Mouse (Mus musculus): ENCODE data around the gene Tgfbi. TPM values are rescaled to one million over a fixed set of nuclear protein-coding genes. Genes with fewer than 3 reads are reported as not detected.
A peak's percentile ranks its signal among the peaks of the same experiment; 100 is the strongest.

Gene Tgfbi
- polyA plus RNA-seq, 1 experiment from 2014 or later, result 65.0 TPM

DNA sequence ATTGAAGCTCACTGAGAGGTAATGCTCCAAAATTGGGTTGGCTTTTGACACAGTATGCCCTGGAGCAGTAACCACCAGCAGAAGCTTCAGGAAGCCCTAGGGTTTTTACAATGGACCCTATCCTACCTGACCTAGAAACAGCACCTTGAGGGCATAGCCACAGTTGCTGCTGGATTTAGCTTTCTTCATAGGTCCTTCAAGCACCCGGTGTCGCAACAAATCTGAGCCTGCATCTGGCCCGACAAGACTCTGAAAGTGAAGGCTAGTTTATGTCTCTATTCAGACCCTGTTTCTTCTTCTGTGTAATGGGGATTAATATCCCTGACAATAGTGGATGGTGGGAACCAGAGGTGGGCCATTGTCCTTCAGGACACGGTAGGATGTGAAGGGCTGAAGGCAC, 68.4 kb downstream of the Tgfbi start:
- no peaks in the 10 kb centered on the region for H3K36me3 ChIP-seq (ENCODE audit: control insufficient read depth, insufficient read depth, low read length)
- no peak overlapping the region for H3K4me3 ChIP-seq (ENCODE audit: low read depth, low read length)
- H3K4me2 ChIP-seq, result no peak overlapping the region
- peak overlapping the region; percentile 47 for H3K27ac ChIP-seq (ENCODE audit: low read depth, low read length)
- ATAC-seq (replicated peaks; ENCODE audit: insufficient number of reproducible peaks, low FRiP score, low TSS enrichment), result no peak
- no peak overlapping the region for H3K9ac ChIP-seq (ENCODE audit: low read depth, low read length)
- WGBS (ENCODE audit: insufficient replicate concordance), result 82% methylated on average over 4 of the region's 4 CpGs
- no peaks in the 10 kb centered on the region for H3K9me3 ChIP-seq (replicated peaks; ENCODE audit: control insufficient read depth, low read length)
- peaks cover 2% of the 10 kb centered on the region; the same call in 1 of the 2 replicates for H3K27me3 ChIP-seq (ENCODE audit: control insufficient read depth, insufficient read depth, low read length)
- H3K4me1 ChIP-seq (ENCODE audit: control insufficient read depth, insufficient read depth, low read length), result peaks cover 20% of the 10 kb centered on the region

GRCm38 (mm10) chr13:56678188-56678787, 69.0 kb downstream of the Tgfbi start:
- Histone ChIP-seq H3K4me3 (ENCODE audit: low read depth, low read length) (no peak overlapping the region), H3K36me3 (ENCODE audit: control insufficient read depth, insufficient read depth, low read length) (no peaks in the 10 kb centered on the region), H3K27ac (ENCODE audit: low read depth, low read length) (peak overlapping the region; percentile 47), H3K4me2 (no peak overlapping the region), H3K27me3 (ENCODE audit: control insufficient read depth, insufficient read depth, low read length) (peaks cover 2% of the 10 kb centered on the region; the same call in 1 of the 2 replicates), H3K4me1 (ENCODE audit: control insufficient read depth, insufficient read depth, low read length) (peaks cover 20% of the 10 kb centered on the region), H3K9me3 (replicated peaks; ENCODE audit: control insufficient read depth, low read length) (no peaks in the 10 kb centered on the region), H3K9ac (ENCODE audit: low read depth, low read length) (no peak overlapping the region)
- peak; percentile 41; the same call in 1 of the 2 replicates for ATAC-seq (replicated peaks; ENCODE audit: insufficient number of reproducible peaks, low FRiP score, low TSS enrichment)
- 44% methylated on average over 10 of the region's 10 CpGs for WGBS (ENCODE audit: insufficient replicate concordance)

GRCm38 (mm10) chr13:56678826-56679504, 69.6 kb downstream of the Tgfbi start:
- Histone ChIP-seq H3K27me3 (ENCODE audit: control insufficient read depth, insufficient read depth, low read length) (peaks cover 2% of the 10 kb centered on the region; the same call in 1 of the 2 replicates), H3K4me3 (ENCODE audit: low read depth, low read length) (no peak overlapping the region), H3K27ac (ENCODE audit: low read depth, low read length) (peak overlapping the region; percentile 47), H3K36me3 (ENCODE audit: control insufficient read depth, insufficient read depth, low read length) (no peaks in the 10 kb centered on the region), H3K4me1 (ENCODE audit: control insufficient read depth, insufficient read depth, low read length) (peaks cover 20% of the 10 kb centered on the region), H3K9ac (ENCODE audit: low read depth, low read length) (no peak overlapping the region), H3K4me2 (no peak overlapping the region), H3K9me3 (replicated peaks; ENCODE audit: control insufficient read depth, low read length) (no peaks in the 10 kb centered on the region)
- peak; percentile 45; the same call in 1 of the 2 replicates for ATAC-seq (replicated peaks; ENCODE audit: insufficient number of reproducible peaks, low FRiP score, low TSS enrichment)
- 35% methylated on average over 10 of the region's 10 CpGs for WGBS (ENCODE audit: insufficient replicate concordance)

DNA sequence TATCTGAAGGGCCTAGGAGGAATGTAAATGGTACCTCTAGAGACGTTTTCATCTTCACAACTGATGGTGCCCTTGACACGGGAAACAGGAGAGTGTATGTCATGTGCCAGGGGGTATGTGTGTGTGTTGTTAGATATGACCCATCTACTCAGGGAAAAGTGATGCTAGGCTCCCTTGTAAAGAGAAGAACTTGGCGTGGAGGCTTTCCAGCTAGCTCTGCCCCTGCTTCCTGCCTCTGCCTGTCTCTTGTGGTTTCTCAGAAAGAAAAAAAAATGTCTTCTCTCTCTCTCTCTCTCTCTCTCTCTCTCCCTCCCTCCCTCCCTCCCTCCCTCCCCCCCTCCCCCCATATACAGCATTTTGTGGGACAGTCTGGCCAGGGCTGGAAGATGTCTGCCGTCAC, 72.6 kb downstream of the Tgfbi start:
- Histone ChIP-seq H3K27me3 (ENCODE audit: control insufficient read depth, insufficient read depth, low read length) (0 out of 2 replicates have a peak, but pooled peaks cover 3% of the 10 kb centered on the region), H3K4me2 (no peak overlapping the region), H3K27ac (ENCODE audit: low read depth, low read length) (no peak overlapping the region), H3K36me3 (ENCODE audit: control insufficient read depth, insufficient read depth, low read length) (no peaks in the 10 kb centered on the region), H3K4me1 (ENCODE audit: control insufficient read depth, insufficient read depth, low read length) (peaks cover 20% of the 10 kb centered on the region), H3K9ac (ENCODE audit: low read depth, low read length) (no peak overlapping the region), H3K4me3 (ENCODE audit: low read depth, low read length) (no peak overlapping the region), H3K9me3 (replicated peaks; ENCODE audit: control insufficient read depth, low read length) (no peaks in the 10 kb centered on the region)
- 65% methylated on average over 4 of the region's 4 CpGs for WGBS (ENCODE audit: insufficient replicate concordance)
- ATAC-seq (replicated peaks; ENCODE audit: insufficient number of reproducible peaks, low FRiP score, low TSS enrichment), result no peak

GRCm38 (mm10) chr13:56682326-56682725, 73.0 kb downstream of the Tgfbi start:
- H3K27ac ChIP-seq (ENCODE audit: low read depth, low read length), result no peak overlapping the region
- H3K36me3 ChIP-seq (ENCODE audit: control insufficient read depth, insufficient read depth, low read length), result no peaks in the 10 kb centered on the region
- H3K4me1 ChIP-seq (ENCODE audit: control insufficient read depth, insufficient read depth, low read length), result peaks cover 20% of the 10 kb centered on the region
- 77% methylated on average over 17 of the region's 17 CpGs for WGBS (ENCODE audit: insufficient replicate concordance)
- H3K4me3 ChIP-seq (ENCODE audit: low read depth, low read length), result no peak overlapping the region
- H3K4me2 ChIP-seq, result no peak overlapping the region; the same call in 1 of the 2 replicates
- ATAC-seq (replicated peaks; ENCODE audit: insufficient number of reproducible peaks, low FRiP score, low TSS enrichment), result no peak
- 0 out of 2 replicates have a peak, but pooled peaks cover 3% of the 10 kb centered on the region for H3K27me3 ChIP-seq (ENCODE audit: control insufficient read depth, insufficient read depth, low read length)
- no peak overlapping the region for H3K9ac ChIP-seq (ENCODE audit: low read depth, low read length)
- no peaks in the 10 kb centered on the region for H3K9me3 ChIP-seq (replicated peaks; ENCODE audit: control insufficient read depth, low read length)

GRCm38 (mm10) chr13:56683306-56683705, 74.0 kb downstream of the Tgfbi start:
- WGBS (ENCODE audit: insufficient replicate concordance), result 80% methylated on average over 7 of the region's 7 CpGs
- H3K27me3 ChIP-seq (ENCODE audit: control insufficient read depth, insufficient read depth, low read length), result 0 out of 2 replicates have a peak, but pooled peaks cover 3% of the 10 kb centered on the region
- H3K36me3 ChIP-seq (ENCODE audit: control insufficient read depth, insufficient read depth, low read length), result no peaks in the 10 kb centered on the region
- H3K4me2 ChIP-seq, result no peak overlapping the region
- no peak; the same call in 1 of the 2 replicates for ATAC-seq (replicated peaks; ENCODE audit: insufficient number of reproducible peaks, low FRiP score, low TSS enrichment)
- H3K9ac ChIP-seq (ENCODE audit: low read depth, low read length), result no peak overlapping the region
- H3K4me1 ChIP-seq (ENCODE audit: control insufficient read depth, insufficient read depth, low read length), result peaks cover 13% of the 10 kb centered on the region
- H3K4me3 ChIP-seq (ENCODE audit: low read depth, low read length), result no peak overlapping the region
- no peaks in the 10 kb centered on the region for H3K9me3 ChIP-seq (replicated peaks; ENCODE audit: control insufficient read depth, low read length)
- no peak overlapping the region for H3K27ac ChIP-seq (ENCODE audit: low read depth, low read length)

Other genes starting within 250 kb of the Tgfbi start
- not detected in 2 replicates for gene Gm3045, start 182.9 kb upstream of the Tgfbi start, polyA plus RNA-seq (2014; fragmentation: Nextera tagmentation; extraction: Ambion mirVana)
- gene Slc25a48, start 171.2 kb upstream of the Tgfbi start, polyA plus RNA-seq (2014; fragmentation: Nextera tagmentation; extraction: Ambion mirVana), result 0.04 TPM in 1 of 2 replicates, not detected in the other
- gene Il9, start 127.3 kb upstream of the Tgfbi start, polyA plus RNA-seq (2014; fragmentation: Nextera tagmentation; extraction: Ambion mirVana), result not detected in 2 replicates
- gene Fbxl21, start 87.1 kb upstream of the Tgfbi start, polyA plus RNA-seq (2014; fragmentation: Nextera tagmentation; extraction: Ambion mirVana), result 1.2 and 1.9 TPM in 2 replicates
- 0.37 and 1.1 TPM in 2 replicates for gene Lect2, start 61.0 kb upstream of the Tgfbi start, polyA plus RNA-seq (2014; fragmentation: Nextera tagmentation; extraction: Ambion mirVana)
- 25.7 and 26.3 TPM in 2 replicates for gene Smad5, start 93.5 kb downstream of the Tgfbi start, polyA plus RNA-seq (2014; fragmentation: Nextera tagmentation; extraction: Ambion mirVana)
- 0.84 and 0.89 TPM in 2 replicates for gene Gm45623, start 144.3 kb downstream of the Tgfbi start, polyA plus RNA-seq (2014; fragmentation: Nextera tagmentation; extraction: Ambion mirVana)

All from heart, embryonic 11.5 days (tissue).